Mouse (Mus musculus) gastrocnemius, postnatal 36 days (tissue): ENCODE data around the gene Lpcat3. TPM values are rescaled to one million over a fixed set of nuclear protein-coding genes. Genes with fewer than 3 reads are reported as not detected.

Experiments used
- DNase-seq, 2 experiments: peaks; one replicate each; pipeline ENCODE4 v3.0.0; 2022
- intact Hi-C: fragments of 180-260 bp; cut with DNase I; formaldehyde crosslinking; loops from one replicate; pipeline ENCODE4 v1.15.1; 2025
- total RNA-seq, 2 experiments: library from RNA; stranded (reverse); gene quantifications; 2 replicates each; pipeline ENCODE4 v1.2.3; 2021

Lpcat3 gene
- total RNA-seq, 2 experiments from 2014 or later, result 16.3 to 18.3 TPM

DNA sequence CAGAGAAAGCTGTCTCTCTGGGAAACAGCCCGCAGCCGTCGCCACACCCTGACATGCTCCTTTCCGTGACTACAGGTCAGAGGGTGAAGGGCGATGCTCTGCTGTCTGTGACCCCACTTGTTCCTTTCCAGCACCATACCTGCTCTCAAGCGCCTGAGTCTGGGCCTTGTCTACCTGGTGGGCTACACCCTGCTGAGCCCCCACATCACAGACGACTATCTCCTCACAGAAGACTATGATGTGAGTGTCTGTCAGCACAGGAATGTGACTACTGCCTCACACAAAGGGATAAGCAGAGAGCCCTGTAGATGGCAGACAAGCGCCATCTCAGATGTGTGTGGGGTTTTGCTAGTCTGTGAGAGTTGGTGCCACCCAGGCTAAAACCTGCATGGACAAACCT, 38.5 kb downstream of the Lpcat3 start:
- intact Hi-C loops, result loop anchor here (2.0 kb wide), 1 partner anchor 41 kb away; no protein-coding TSS in a partner anchor
- no peak for DNase-seq

DNA sequence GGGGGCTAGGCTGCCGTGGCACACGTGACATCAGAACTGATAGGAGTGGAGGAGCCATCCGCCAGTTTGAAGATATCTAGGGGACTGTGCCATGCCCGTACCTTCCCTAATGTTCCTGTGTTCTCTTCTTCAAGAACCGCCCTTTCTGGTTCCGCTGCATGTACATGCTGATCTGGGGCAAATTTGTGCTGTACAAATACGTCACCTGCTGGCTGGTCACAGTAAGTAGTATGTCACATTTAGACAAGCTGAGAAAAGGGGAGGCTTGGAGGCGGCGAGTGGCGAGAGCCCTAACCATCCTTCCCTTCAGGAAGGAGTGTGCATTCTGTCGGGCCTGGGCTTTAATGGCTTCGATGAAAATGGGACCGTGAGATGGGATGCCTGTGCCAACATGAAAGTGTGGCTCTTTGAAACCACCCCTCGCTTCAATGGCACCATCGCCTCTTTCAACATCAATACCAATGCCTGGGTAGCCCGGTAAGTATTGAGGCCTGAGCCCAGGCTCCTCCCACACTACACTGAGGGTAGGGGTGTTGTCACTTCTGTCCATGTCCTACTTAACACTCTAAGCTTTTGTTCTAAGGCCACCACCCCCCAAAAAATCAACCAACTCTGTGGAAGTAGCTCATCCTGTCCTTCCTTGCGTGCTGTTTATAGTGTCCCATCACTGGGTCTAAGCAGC, 39.4 kb downstream of the Lpcat3 start:
- intact Hi-C loops, result no loop called here

DNA sequence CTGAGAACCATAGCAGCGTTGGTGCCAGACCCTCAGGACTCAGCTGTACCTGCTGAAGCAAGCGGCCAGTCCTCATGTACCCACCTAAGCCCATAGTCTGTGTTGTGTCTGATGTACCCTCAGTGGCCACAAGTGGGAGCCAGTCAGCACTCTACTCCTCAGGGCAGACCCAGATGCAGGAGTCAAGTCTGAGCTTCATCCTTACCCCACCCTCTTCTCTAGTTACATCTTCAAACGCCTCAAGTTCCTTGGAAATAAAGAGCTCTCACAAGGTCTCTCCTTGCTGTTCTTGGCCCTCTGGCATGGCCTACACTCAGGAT, 39.9 kb downstream of the Lpcat3 start:
- intact Hi-C loops, result no loop called here
- peak; percentile 34 to 58 for DNase-seq

More for the DNA sequence above, 39.4 kb downstream of the Lpcat3 start:
- DNase-seq, result no peak

DNA sequence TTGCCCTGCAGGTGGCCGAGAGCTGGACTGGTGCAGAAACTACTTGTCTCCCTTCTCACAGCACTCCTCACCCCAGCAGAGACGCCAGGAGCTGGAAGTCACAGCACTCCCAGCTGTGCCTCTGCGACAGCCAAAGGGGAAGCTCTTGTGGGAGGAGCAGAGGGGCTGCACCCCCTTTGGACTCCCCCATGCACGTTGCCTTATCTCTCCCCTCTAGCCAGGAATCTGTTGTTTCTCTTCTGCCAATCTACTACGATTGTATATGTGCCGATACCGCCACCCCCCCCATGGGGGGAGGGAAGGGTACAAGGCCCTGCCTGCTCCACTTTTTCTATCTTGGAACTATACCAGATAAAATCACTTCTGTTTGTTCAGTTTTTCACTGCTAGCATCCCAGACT, 41.0 kb downstream of the Lpcat3 start:
- intact Hi-C loops, result no loop called here
- DNase-seq, result no peak

DNA sequence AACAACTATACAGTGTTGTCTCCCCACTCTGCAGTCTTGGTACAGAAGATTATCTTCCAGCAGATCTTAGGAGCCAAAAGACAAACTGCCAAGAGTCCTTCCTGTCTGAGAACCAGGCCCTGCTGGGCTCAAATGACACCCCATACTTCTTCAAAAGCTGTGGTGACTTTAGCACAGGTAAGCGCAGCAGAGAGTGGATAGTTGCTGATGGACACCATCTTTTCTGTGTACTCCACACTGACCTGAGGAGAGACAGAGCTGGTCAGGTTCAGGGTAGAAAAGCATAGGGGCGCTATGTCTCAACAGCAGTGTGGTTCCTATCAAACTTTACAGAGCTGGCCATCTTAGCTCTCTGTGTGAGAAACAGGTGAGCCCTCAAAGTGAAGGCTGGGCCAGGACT, 41.6 kb downstream of the Lpcat3 start:
- intact Hi-C loops, result no loop called here
- no peak for DNase-seq

DNA sequence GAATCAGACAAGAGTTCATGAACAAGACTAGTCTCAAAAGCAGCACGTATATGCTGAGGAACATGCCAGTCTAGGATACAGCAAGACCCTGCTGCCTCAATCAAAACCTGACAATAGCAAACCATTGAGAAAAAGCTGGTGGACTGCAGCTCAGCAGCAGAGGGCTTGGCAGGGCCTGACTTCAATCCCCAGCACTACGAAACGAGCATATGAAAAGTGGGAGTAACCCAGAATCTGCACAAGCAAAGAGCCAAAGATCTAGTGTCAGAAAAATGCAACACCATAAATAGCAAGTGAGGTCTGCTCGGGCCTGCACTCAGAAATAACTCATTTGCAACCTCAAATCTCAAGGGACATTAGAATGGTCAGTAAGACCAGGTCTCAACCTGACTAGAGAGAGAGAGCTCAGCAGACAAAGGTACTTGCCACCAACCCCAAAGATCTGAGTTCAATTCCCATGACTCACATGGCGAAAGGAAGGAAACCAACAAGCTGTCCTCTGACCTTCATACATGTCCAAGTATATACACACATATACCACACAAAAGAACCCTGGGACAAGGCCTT, 43.3 kb downstream of the Lpcat3 start:
- intact Hi-C loops, result no loop called here
- DNase-seq, result no peak

DNA sequence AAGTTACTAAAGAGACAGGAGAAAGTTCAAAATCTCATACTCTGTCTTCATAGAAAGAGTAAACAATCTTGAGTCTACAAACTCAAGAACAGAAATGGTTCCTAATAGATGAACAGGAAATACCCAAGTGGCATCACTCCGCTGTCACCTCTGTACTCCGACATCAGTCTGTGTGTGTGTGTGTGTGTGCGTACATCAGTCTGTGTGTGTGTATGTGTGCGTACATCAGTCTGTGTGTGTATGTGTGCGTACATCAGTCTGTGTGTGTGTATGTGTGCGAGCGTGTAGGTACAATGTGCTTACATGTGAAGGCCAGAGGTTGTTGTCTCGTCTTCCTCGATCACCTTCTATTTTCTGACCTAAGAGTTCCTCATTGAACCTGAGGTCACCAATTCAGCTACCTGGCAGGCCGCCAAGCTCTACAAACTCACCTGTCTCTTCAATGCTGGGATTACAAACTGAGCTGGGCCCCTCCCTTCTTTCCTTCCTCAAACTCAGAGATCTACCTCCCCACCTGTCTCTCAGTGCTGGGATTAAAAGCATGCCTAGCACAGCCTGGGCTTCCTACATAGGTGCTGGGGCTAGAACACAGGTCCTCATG, 45.6 kb downstream of the Lpcat3 start:
- DNase-seq, result no peak
- intact Hi-C loops, result no loop called here

DNA sequence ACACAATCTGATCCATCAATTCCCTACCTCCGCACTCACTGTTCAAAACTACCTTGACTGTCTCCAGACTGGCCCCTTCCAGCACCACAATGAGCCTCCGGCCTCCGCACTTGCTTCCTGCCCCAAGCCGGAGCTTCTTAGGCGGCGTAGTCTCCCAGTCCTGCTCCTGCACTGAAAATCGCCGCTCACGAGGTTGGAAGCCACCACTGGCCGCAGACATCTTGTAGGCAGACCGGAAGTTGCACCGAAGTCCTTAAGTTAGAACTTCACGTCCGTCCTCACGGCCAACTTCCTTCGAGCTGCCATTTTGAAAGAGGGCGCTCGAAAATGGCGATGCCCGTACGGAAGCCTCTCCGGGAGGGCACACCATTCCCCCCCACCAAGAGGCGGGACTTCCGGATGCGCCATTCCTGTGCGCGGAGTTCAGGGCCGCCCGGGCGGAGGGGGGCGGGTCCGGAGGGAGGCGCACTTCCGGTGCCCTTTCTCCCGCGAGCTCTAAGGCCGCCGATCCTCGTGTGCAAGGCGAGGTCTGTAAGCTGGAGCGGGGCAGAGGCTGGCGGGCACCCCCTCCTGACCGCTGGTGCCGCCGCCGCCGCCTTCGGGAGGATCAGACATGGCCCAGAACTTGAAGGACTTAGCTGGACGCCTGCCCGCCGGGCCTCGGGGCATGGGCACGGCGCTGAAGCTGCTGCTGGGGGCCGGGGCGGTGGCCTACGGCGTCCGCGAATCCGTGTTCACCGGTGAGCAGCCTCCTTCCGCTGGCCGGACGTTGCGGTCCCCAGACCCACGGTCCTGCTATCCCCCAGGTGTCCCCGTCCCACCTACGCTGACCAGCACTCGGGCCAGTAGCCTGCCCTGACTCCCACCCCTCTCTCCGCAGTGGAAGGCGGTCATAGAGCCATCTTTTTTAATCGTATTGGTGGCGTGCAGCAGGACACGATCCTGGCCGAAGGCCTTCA, 49.3 kb downstream of the Lpcat3 start, which contains the start of the genes Emg1 and Phb2:
Emg1 (minus strand) TSS at position 355 of the 959 bp plus-strand sequence.
Phb2 (plus strand) TSS at position 513 of the 959 bp plus-strand sequence.
- intact Hi-C loops, result loop anchor here (5.0 to 10.0 kb wide), 2 partner anchors 45 to 323 kb away; partner anchors contain the start of genes Atn1, Gm45234 and Ing4
- DNase-seq, result peak; percentile 96 to 99

DNA sequence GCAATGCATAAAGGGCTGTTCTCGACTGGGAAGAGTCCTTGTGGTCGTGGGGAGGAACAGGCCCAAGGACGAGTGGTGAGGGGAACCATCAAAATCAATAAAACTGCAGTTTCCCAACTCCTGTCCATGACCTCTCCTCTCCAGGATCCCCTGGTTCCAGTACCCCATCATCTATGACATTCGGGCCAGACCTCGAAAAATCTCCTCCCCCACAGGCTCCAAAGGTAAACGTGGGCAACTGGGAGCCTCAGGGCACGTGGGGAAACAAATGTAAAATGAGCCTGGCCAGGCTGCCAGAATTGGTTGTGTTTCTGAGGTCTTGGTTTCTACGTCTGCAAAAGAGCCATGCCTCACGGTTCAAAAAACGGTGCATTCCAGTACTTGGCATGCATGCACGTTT, 50.1 kb downstream of the Lpcat3 start:
- no peak for DNase-seq
- intact Hi-C loops, result loop anchor here (5.0 to 10.0 kb wide), 2 partner anchors 44 to 322 kb away; partner anchors contain the start of genes Atn1, Gm45234 and Ing4

DNA sequence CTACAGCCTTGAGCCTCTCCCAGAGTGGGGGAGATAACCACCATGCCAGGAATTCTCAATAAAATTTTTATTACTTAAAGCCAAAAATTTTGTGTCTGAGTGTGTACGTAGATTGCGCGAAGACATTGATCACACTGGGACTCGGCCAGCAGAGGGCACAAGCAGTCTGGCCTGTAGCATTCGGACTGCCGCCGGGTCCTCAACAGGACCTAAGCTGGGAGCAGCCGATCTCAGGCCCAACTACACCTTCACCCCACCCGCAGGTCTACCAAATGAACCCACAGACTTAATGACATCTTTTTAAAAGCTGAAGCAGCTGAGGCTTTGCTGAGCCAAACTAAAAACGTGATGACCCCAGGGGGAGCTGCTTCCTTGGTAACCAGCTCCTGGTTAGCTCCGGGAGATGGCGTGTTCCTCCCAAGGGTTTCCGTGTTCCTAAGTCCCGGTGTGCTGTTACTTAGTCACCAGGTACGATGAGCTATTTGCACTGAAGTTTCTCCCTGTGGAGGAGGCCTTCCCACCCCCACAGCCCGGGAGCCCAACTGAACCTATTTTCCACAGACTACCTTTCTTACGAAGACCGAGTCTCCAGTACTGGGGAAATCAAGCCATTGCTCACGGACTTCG, 54.1 kb downstream of the Lpcat3 start:
- DNase-seq, result no peak
- intact Hi-C loops, result loop anchor here (10.0 kb wide), 1 partner anchor 318 kb away; the partner anchor contains the start of gene Ing4

DNA sequence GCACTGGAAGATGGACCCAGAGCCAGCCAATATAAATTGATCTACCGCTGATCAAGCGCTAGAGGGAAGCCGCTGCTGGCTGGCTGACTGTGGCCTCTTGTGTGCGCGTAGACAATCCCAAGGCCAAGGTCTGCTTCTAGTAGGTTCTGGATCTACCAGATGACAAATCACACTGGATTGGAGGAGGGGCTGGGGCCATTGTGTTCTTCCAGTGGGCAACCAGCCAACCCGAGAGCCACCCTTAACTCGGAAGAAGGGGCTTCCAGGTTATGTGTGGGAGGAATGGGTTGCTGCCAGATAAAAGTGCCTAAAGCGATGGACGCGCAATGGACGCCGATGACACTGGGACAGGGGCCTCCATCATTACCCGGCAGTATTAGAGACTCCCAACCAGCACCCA, 55.1 kb downstream of the Lpcat3 start:
- intact Hi-C loops, result loop anchor here (2.0 to 10.0 kb wide), 2 partner anchors 19 to 317 kb away; partner anchors contain the start of gene Ing4

DNA sequence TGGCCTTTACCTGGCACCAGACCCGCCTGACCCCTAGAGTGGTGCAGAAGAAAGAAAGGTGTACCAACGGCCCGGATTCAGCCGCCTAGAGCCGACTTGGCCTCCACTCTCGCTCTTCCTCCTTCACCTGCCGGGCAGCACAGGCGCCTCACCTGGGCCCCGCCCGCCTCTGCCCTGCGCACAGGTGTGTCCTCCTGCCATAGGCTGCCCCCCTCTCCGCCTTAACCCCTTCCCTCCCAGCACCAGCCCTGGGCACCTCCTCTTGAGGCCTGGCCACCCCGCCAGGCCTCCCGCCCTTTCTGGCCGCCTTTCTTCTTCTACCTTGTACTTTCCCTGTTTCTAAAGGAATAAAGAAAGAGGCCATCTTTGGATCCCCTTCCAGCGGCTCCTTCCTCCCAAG, 55.9 kb downstream of the Lpcat3 start:
- no peak for DNase-seq
- intact Hi-C loops, result loop anchor here (2.0 to 10.0 kb wide), 2 partner anchors 18 to 316 kb away; partner anchors contain the start of gene Ing4

More for the DNA sequence above, 55.1 kb downstream of the Lpcat3 start:
- DNase-seq, result no peak

DNA sequence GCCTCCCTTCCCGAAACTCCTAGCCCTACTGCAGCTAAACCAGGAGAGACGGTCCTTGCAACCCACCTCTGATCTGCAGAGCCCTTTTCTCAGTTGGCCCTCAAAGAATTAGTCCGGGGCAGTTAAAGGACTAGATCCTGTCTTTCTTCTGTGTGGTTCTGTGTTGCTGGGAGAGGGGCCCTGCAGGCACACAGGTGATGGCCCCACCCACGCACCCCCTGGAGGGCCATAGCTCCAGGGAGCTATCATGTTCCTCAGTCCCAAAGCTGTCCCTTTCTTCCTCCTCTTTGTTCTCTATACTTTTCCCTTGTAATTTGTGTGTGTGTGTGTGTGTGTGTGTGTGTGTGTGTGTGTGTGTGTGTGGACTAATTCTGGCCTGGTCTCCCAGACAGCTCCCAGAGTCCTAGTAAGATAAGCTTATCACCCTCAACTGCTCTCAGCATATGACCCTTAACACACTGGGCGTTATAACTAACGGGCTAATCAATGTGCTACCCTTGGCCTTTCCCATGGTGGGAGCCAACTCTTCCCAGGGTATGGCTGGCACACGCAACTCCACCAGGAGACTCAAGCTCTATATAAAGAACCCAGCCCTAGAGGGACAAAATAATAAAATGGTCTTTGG, 56.6 kb downstream of the Lpcat3 start:
- intact Hi-C loops, result loop anchor here (2.0 to 10.0 kb wide), 2 partner anchors 17 to 315 kb away; partner anchors contain the start of gene Ing4
- no peak for DNase-seq

DNA sequence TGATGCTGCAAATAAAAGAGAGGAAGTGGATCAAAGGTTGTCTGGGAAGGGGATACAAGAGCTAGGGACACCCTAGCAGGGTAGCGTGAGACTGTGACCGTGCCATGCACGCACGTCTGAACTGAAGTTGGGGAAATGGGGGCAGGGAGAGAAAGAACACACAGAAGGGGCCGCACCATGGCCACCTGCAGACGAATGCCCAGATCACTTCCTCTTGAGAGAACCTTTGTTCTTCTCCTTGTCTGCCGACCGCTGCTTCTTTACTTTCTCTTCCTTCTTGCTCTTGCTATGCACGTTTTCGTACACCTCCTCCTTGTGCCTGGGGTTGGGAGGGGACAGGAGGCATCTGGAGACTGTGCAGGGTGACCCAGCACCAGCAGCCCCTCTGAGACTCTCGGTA, 58.1 kb downstream of the Lpcat3 start:
- no peak for DNase-seq
- intact Hi-C loops, result no loop called here

DNA sequence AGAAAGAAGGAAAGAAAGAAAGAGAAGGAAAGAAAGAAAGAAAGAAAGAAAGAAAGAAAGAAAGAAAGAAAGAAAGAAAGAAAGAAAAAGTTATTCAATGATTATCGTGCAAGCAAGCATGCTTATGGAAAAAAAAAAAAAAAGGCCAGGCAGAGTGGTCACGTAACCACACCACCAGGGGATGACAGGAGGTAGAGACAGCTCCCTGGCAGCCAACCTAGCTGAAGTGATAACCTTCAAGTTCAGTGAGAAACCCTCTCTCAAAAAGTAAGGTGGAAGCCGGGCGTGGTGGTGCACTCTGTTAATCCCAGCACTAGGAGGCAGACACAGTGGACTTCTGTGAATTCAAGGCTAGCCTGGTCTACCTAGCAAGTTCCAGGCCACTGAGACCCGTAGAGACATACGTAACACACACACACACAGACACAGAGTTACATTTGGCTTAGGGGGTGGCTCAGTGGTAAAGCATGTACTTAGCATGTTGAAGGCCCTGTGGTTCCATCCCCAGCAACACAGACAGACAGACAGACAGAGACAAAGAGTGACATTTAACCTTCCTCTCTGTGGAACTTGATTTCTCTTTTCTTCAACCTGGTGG, 60.1 kb downstream of the Lpcat3 start:
- intact Hi-C loops, result no loop called here
- no peak for DNase-seq

DNA sequence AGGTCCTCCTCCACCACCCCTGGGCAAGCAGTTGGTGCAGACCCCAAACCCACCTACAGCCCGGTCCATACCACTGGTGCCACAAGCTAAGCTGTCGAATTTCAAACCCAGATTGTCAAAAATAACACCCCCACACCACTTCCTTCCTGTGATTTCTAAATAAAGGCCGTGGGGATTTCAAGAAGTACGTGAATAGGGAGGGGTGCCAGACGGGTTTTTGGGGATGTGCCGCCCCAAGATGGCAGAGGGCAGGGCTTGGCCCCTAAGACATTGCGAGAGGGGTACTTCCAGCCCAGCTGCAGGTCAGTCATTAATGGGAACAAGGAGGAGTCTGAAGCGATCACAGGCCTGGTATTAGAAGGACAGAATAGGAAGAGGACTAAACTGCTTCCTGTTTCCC, 60.7 kb downstream of the Lpcat3 start:
- intact Hi-C loops, result no loop called here

DNA sequence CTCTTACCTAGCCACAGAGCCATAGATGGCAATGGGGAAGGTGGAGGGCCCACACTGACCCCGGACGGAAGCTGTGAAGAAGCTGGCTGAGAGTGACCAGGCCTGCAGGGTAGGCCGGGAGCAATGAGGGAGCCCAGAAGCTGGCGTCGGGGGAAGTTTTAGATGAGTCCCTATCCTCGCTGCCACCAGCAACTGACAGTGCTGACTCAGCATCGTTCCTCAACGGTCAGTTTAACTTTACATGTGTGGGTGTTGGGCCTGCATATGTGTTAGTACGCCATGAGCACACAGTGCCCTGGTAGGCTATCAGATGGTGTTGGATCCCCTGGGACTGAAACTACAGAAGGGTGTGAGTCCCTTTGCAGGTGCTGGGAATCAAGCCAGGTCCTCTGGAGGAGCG, 61.6 kb downstream of the Lpcat3 start:
- DNase-seq, result no peak
- intact Hi-C loops, result no loop called here

More for the DNA sequence above, 60.7 kb downstream of the Lpcat3 start:
- no peak for DNase-seq

DNA sequence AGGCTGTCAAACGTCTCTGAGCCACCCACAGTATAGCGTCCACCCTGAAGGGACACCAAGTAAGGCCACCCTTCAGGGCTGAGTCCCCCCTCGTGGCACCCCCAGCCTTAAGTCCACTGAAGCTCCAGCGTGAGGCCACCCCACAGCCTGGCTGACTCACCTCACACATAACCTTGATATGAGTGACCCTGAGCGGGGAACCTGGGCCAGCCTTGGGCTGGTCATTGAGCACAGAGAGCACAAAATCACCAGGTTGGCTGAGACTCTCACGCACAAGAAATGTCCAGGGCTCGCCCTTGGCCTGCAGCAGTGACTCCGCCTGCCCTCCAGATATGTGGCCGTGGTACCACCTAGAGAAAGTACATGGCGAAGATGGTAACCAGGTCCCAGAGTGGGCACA, 65.8 kb downstream of the Lpcat3 start:
- intact Hi-C loops, result no loop called here
- DNase-seq, result no peak
